Mouse (Mus musculus) heart, postnatal 36 days (tissue): ENCODE measurements around the gene Hoxd3. TPM values are rescaled to one million over a fixed set of nuclear protein-coding genes. Genes with fewer than 3 reads are reported as not detected.

Source experiments
- DNase-seq, 2 experiments: peaks; one replicate each; pipeline ENCODE4 v3.0.0; 2021 to 2022
- intact Hi-C: fragments of 180-260 bp; cut with DNase I; formaldehyde crosslinking; loops from one replicate; pipeline ENCODE4 v1.15.1; 2025
- total RNA-seq, 2 experiments: library from RNA; stranded (reverse); gene quantifications; 2 replicates each; pipeline ENCODE4 v1.2.3; 2021

Hoxd3 gene
- total RNA-seq, 2 experiments from 2014 or later = not detected

GRCm38 (mm10) chr2:74678891-74679595 lies 32.7 kb upstream of the Hoxd3 start, which contains the start of gene Hoxd11:
Gene Hoxd11 (plus strand): TSS chr2:74679557.
- intact Hi-C loops = no loop called here
- DNase-seq = no peak

- DNase-seq = no peak
- intact Hi-C loops = no loop called here
Measured at GRCm38 (mm10) chr2:74679596-74679971, 32.1 kb upstream of the Hoxd3 start.

- no peak for DNase-seq
- intact Hi-C loops = no loop called here
Measured at GRCm38 (mm10) chr2:74679980-74680379, 31.7 kb upstream of the Hoxd3 start.

GRCm38 (mm10) chr2:74680561-74681398 lies 30.9 kb upstream of the Hoxd3 start:
- intact Hi-C loops = no loop called here
- DNase-seq = no peak

GRCm38 (mm10) chr2:74681594-74682531 lies 29.9 kb upstream of the Hoxd3 start:
- intact Hi-C loops = no loop called here
- DNase-seq = no peak

GRCm38 (mm10) chr2:74682796-74683195 lies 28.9 kb upstream of the Hoxd3 start:
- intact Hi-C loops = no loop called here
- no peak for DNase-seq

GRCm38 (mm10) chr2:74683471-74683951 lies 28.2 kb upstream of the Hoxd3 start:
- intact Hi-C loops = no loop called here
- no peak for DNase-seq

GRCm38 (mm10) chr2:74684106-74684505 lies 27.6 kb upstream of the Hoxd3 start:
- DNase-seq = no peak
- intact Hi-C loops = no loop called here

GRCm38 (mm10) chr2:74685059-74685603 lies 26.6 kb upstream of the Hoxd3 start:
- intact Hi-C loops = no loop called here

GRCm38 (mm10) chr2:74686301-74686987 lies 25.3 kb upstream of the Hoxd3 start:
- peak in 1 of 2 experiments; percentile 61 for DNase-seq
- intact Hi-C loops = no loop called here

More at GRCm38 (mm10) chr2:74685059-74685603, 26.6 kb upstream of the Hoxd3 start:
- DNase-seq = no peak

GRCm38 (mm10) chr2:74686988-74687697 lies 24.6 kb upstream of the Hoxd3 start:
- DNase-seq = no peak
- intact Hi-C loops = no loop called here

GRCm38 (mm10) chr2:74687698-74688555 lies 23.8 kb upstream of the Hoxd3 start:
- DNase-seq = no peak
- intact Hi-C loops = no loop called here

- no peak for DNase-seq
- intact Hi-C loops = no loop called here
Measured at GRCm38 (mm10) chr2:74688795-74689573, 22.7 kb upstream of the Hoxd3 start.

- intact Hi-C loops = loop anchor here (10.0 kb wide), 1 partner anchor 1415 kb away; the partner anchor contains the start of gene Sp9
- DNase-seq = no peak
Measured at GRCm38 (mm10) chr2:74689574-74690337, 22.0 kb upstream of the Hoxd3 start.

- no peak for DNase-seq
- intact Hi-C loops = loop anchor here (10.0 kb wide), 1 partner anchor 1416 kb away; the partner anchor contains the start of gene Sp9
Measured at GRCm38 (mm10) chr2:74690338-74690716, 21.4 kb upstream of the Hoxd3 start.
